Mouse (Mus musculus): ENCODE measurements at regions not wholly inside any gene's neighbourhood (a gene's known extent, or its start where the extent isn't known, plus 50 kb on each side); places are given as distances from the start of the nearest gene placed in this dataset.

DNA sequence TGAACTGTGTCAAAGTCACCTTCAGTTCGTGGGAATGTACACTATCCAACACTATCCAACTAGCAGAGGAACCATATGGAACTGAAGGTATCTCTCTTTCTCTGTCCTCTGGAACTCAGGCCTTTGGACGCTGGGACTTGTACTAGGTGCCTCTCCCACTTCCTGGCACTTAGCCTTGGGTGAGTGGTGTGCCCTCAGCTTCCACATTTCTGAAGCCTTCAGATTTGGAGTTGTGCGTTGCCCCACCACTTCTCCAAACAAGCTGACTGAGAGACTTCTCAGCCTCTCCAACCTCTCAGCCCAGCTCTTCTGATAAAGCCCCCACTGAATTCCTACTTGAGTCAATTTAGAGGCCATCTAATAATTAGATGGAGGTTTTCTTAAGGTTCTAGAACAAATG lies 106.2 kb downstream of the Bcl2l11 start:
- TF ChIP-seq CTCF (IDR thresholded peaks at IDR 0.05; ENCODE audit: low read depth, low read length) (no peak), POLR2A (IDR thresholded peaks at IDR 0.05; ENCODE audit: borderline replicate concordance, low read depth, low read length) (no peak)

All from bone marrow macrophage, adult 2 months (primary cell).